Mouse (Mus musculus): ENCODE results near the gene Gm21560. TPM values are rescaled to one million over a fixed set of nuclear protein-coding genes. Genes with fewer than 3 reads are reported as not detected.
"Not testable (repeated sequence)": the region's sequence is repeated elsewhere in the genome, so short reads cannot be mapped to it uniquely, and the experiment has no call there.

The Gm21560 gene
- not detected in 2 replicates for polyA plus RNA-seq (2014; fragmentation: Nextera tagmentation; extraction: Ambion mirVana)

DNA sequence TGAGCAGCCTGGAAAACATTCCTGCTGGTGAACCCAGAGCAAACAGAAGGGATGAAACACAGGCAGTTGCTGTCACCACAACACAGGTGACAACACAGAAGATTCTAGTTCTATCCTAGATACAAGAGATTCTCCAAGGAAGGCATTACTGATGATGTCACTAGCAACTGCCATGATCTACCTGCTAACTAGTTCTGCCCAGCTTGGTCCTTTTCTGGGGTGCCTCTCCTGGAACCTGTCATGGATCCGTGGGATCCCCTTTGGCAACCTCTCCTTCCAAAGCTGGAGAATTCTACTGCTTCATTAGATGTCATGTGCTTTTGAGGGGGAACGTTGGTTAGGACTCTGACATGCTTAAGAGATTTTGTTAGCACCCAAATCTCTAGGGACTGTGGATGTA is at the start of gene Gm21560:
Gene Gm21560 (minus strand): TSS at position 101 of the 400 bp plus-strand sequence.
- not testable (repeated sequence) for H3K4me1 ChIP-seq (ENCODE audit: control insufficient read depth, insufficient read depth, low read length); H3K4me2 ChIP-seq (ENCODE audit: low read depth, low read length); H3K9me3 ChIP-seq (ENCODE audit: control insufficient read depth, low read length); ATAC-seq (ENCODE audit: low read depth); H3K4me3 ChIP-seq (ENCODE audit: low read depth, low read length); H3K27me3 ChIP-seq (ENCODE audit: control insufficient read depth, insufficient read depth, low read length); H3K36me3 ChIP-seq (ENCODE audit: control insufficient read depth, insufficient read depth, low read length); H3K9ac ChIP-seq (replicated peaks; ENCODE audit: low read depth, low read length); H3K27ac ChIP-seq (ENCODE audit: low read depth, low read length)
- 64% methylated on average over 1 of the region's 2 CpGs for WGBS

GRCm38 (mm10) chr14:6163538-6163937 is 55.6 kb downstream of the Gm21560 start:
- not testable (repeated sequence) for H3K36me3 ChIP-seq (ENCODE audit: control insufficient read depth, insufficient read depth, low read length); H3K4me2 ChIP-seq (ENCODE audit: low read depth, low read length); H3K4me3 ChIP-seq (ENCODE audit: low read depth, low read length); ATAC-seq (ENCODE audit: low read depth); H3K27ac ChIP-seq (ENCODE audit: low read depth, low read length); H3K27me3 ChIP-seq (ENCODE audit: control insufficient read depth, insufficient read depth, low read length); H3K9ac ChIP-seq (replicated peaks; ENCODE audit: low read depth, low read length); H3K9me3 ChIP-seq (ENCODE audit: control insufficient read depth, low read length); H3K4me1 ChIP-seq (ENCODE audit: control insufficient read depth, insufficient read depth, low read length)
- 95% methylated on average over 3 of the region's 9 CpGs for WGBS

- not testable (repeated sequence) for ATAC-seq (ENCODE audit: low read depth); H3K4me3 ChIP-seq (ENCODE audit: low read depth, low read length); H3K9ac ChIP-seq (replicated peaks; ENCODE audit: low read depth, low read length); H3K4me1 ChIP-seq (ENCODE audit: control insufficient read depth, insufficient read depth, low read length); H3K4me2 ChIP-seq (ENCODE audit: low read depth, low read length); H3K27me3 ChIP-seq (ENCODE audit: control insufficient read depth, insufficient read depth, low read length); H3K36me3 ChIP-seq (ENCODE audit: control insufficient read depth, insufficient read depth, low read length); H3K27ac ChIP-seq (ENCODE audit: low read depth, low read length); H3K9me3 ChIP-seq (ENCODE audit: control insufficient read depth, low read length)
- WGBS: 80% methylated on average over 1 of the region's 1 CpGs
Observed at GRCm38 (mm10) chr14:6161085-6161484, 58.0 kb downstream of the Gm21560 start.

Other genes starting within 250 kb of the Gm21560 start
- not detected in 2 replicates for gene Gm3453, start 240.2 kb downstream of the Gm21560 start, polyA plus RNA-seq (2014; fragmentation: Nextera tagmentation; extraction: Ambion mirVana)
- not detected in 2 replicates for gene Gm6337, start 161.0 kb downstream of the Gm21560 start, polyA plus RNA-seq (2014; fragmentation: Nextera tagmentation; extraction: Ambion mirVana)
- 4.9 and 8.7 TPM in 2 replicates for gene Gm8206, start 125.3 kb downstream of the Gm21560 start, polyA plus RNA-seq (2014; fragmentation: Nextera tagmentation; extraction: Ambion mirVana)
- gene Gm3468, start 110.6 kb downstream of the Gm21560 start, polyA plus RNA-seq (2014; fragmentation: Nextera tagmentation; extraction: Ambion mirVana): 6.5 and 7.2 TPM in 2 replicates
- gene Gm3476, start 93.5 kb downstream of the Gm21560 start, polyA plus RNA-seq (2014; fragmentation: Nextera tagmentation; extraction: Ambion mirVana): not detected in 2 replicates
- 7.2 and 12.4 TPM in 2 replicates for gene Gm3411, start 68.0 kb upstream of the Gm21560 start, polyA plus RNA-seq (2014; fragmentation: Nextera tagmentation; extraction: Ambion mirVana)
- gene Gm21103, start 85.6 kb upstream of the Gm21560 start, polyA plus RNA-seq (2014; fragmentation: Nextera tagmentation; extraction: Ambion mirVana): not detected in 2 replicates
- not detected in 2 replicates for gene Gm3618, start 124.4 kb upstream of the Gm21560 start, polyA plus RNA-seq (2014; fragmentation: Nextera tagmentation; extraction: Ambion mirVana)
- not detected in 2 replicates for gene Gm16440, start 171.0 kb upstream of the Gm21560 start, polyA plus RNA-seq (2014; fragmentation: Nextera tagmentation; extraction: Ambion mirVana)
- gene Gm3591, start 193.2 kb upstream of the Gm21560 start, polyA plus RNA-seq (2014; fragmentation: Nextera tagmentation; extraction: Ambion mirVana): 6.6 and 8.6 TPM in 2 replicates
- not detected in 2 replicates for gene Gm3594, start 225.3 kb upstream of the Gm21560 start, polyA plus RNA-seq (2014; fragmentation: Nextera tagmentation; extraction: Ambion mirVana)

Data from neural tube, embryonic 14.5 days (tissue).